Mouse (Mus musculus) midbrain, embryonic 10.5 days (tissue): ENCODE measurements around the gene Hs3st1. TPM values are rescaled to one million over a fixed set of nuclear protein-coding genes. Genes with fewer than 3 reads are reported as not detected.

Experiments
- DNase-seq: peaks from one replicate; pipeline ENCODE4 v3.0.0-alpha.2; 2017; ENCODE audit warnings: low spot score
- H3K27ac ChIP-seq: fragments of 300-500 bp; sonication (generic); replicated peaks from 2 replicates; pipeline ENCODE4 v1.5.1; 2016; ENCODE audit warnings: mild to moderate bottlenecking
- H3K27me3 ChIP-seq: fragments of 300-500 bp; sonication (generic); 2 replicates; pipeline ENCODE4 v1.6.1; 2016; ENCODE audit warnings: low read depth, mild to moderate bottlenecking; ENCODE audit not compliant: poor library complexity, severe bottlenecking
- H3K36me3 ChIP-seq: fragments of 300-500 bp; sonication (generic); 2 replicates; pipeline ENCODE4 v1.6.1; 2016; ENCODE audit warnings: mild to moderate bottlenecking, moderate library complexity
- H3K4me1 ChIP-seq: fragments of 300-500 bp; sonication (generic); 2 replicates; pipeline ENCODE4 v1.6.1; 2016
- H3K4me3 ChIP-seq: fragments of 300-500 bp; sonication (generic); 2 replicates; pipeline ENCODE4 v1.5.1; 2016; ENCODE audit warnings: mild to moderate bottlenecking, moderate library complexity
- H3K9me3 ChIP-seq: fragments of 300-500 bp; sonication (generic); replicated peaks from 2 replicates; pipeline ENCODE4 v1.6.1; 2016; ENCODE audit warnings: mild to moderate bottlenecking
- WGBS: fragments of 180-500 bp; shearing (Covaris S2); methylation state at CpG from one replicate; pipeline ENCODE4 v1.1.7; 2016; 5-methylcytosine and 5-hydroxymethylcytosine counted together
- polyA plus RNA-seq: library from polyadenylated mRNA; unstranded; fragments of >200 nt; fragmentation: Nextera tagmentation; extraction: Ambion mirVana; gene quantifications from 2 replicates; pipeline ENCODE4 v1.2.1, GENCODE M21; 2016

The Hs3st1 gene
- polyA plus RNA-seq, 1 experiment from 2014 or later: 3.4 TPM

DNA sequence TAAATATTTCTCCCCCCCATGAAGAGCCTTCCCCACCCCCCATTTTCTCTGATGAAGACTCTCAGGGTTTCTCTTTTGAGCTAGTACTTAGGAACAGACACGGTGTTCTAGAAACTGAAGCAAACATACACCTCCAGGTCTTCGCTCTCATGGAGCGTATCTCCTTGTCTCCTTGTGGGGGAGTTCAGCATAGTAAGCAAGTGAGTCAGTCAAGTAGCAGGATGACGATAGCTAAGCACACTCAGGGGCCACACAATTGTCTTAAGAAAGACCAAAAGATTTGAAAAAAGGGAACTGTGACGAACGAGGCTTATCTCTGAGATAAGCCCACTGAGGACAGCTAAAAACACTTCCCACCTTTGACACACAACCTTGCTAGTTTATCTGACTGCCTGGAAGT, 117.4 kb downstream of the Hs3st1 start:
- WGBS: 66% methylated on average over 6 of the region's 6 CpGs
- DNase-seq: no peak
- Histone ChIP-seq H3K4me1 (peaks cover 1% of the 10 kb centered on the region), H3K9me3 (no peaks in the 10 kb centered on the region), H3K4me3 (no peak overlapping the region), H3K27ac (no peak overlapping the region), H3K27me3 (peaks cover 24% of the 10 kb centered on the region), H3K36me3 (no peaks in the 10 kb centered on the region)

DNA sequence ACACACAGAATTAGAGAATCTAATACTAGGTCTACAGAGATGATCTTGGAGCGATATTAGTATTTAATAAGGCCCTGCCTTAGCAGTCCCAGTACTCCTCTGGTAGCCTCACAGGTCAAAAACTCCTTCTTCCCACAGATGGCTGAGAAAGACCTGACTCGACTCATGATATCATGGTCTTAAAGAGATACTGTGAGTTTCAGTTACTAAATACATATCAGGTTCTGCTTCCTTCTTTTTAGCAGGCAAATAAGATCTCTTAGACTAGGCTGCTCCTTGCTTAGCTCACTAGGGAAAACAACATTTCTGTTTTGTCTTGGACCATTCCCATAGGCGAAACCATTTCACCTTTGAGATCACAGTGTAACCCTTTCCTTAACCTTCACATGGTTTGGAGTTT, 119.2 kb downstream of the Hs3st1 start:
- Histone ChIP-seq H3K27ac (no peak overlapping the region), H3K27me3 (peaks cover 7% of the 10 kb centered on the region), H3K4me3 (no peak overlapping the region), H3K36me3 (no peaks in the 10 kb centered on the region), H3K9me3 (no peaks in the 10 kb centered on the region), H3K4me1 (no peaks in the 10 kb centered on the region)
- no peak for DNase-seq
- 88% methylated on average over 3 of the region's 3 CpGs for WGBS

DNA sequence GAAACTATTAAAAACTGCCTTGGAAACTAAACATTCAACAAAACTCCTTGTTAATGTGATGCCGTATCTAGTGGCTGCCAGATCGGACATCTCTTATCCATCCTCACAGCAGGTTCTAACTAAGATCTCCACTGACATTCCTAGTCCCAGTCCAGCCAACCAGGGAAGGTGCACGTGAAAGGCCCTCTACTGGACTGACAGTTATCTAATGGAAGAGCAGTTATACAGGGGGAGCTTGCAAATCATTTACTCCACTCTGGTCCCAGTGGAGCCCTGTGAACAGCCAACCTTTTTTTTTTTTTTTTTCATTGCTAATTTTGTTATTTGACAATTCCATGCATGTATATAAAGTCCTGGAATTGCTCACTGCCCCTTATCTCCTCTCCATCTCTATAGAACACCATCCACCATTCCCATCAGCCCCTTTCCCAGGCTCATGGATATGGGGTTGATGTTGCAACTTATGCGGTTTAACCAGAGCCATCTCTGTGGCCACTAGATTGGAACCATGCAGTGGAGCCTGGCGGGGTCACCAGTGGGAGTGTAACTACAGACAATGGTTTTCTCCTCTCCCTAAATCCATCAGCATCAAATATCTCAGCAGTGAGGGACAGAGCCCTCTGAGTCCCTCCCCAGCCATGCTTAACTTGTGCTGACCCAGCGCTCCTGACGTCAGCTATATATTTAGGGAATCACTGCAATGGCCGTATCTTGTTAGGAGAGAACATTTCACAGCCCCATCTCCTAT, 120.8 kb downstream of the Hs3st1 start:
- Histone ChIP-seq H3K4me3 (no peak overlapping the region), H3K27ac (no peak overlapping the region), H3K9me3 (no peaks in the 10 kb centered on the region), H3K36me3 (no peaks in the 10 kb centered on the region), H3K27me3 (no peaks in the 10 kb centered on the region), H3K4me1 (no peaks in the 10 kb centered on the region)
- 91% methylated on average over 8 of the region's 8 CpGs for whole genome bisulfite sequencing
- DNase-seq: no peak

DNA sequence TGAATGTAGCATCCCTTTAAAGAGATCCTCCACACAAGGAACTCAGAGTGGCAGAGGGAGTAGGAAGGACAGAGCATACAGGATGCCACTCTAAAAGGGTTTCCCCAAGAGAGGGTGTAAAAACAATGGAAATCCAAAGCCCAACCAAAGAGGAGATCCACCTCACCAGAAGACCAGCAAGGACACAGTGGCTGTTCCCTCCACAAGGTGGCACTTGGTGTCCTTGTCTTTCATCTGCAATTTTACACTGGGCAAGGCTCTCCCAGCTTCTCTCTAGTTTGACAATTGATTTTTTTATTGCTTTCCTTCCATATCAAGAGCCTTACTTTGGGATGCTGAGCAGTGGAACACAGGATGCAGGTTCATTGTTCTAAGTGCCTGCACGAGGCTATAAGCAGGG, 122.1 kb downstream of the Hs3st1 start:
- WGBS: 45% methylated on average over 1 of the region's 1 CpGs
- no peaks in the 10 kb centered on the region for H3K36me3 ChIP-seq
- no peaks in the 10 kb centered on the region for H3K9me3 ChIP-seq
- no peak overlapping the region for H3K27ac ChIP-seq
- no peak overlapping the region for H3K4me3 ChIP-seq
- 0 out of 2 replicates have a peak, but pooled peaks cover 3% of the 10 kb centered on the region for H3K4me1 ChIP-seq
- DNase-seq: no peak
- H3K27me3 ChIP-seq: no peaks in the 10 kb centered on the region

DNA sequence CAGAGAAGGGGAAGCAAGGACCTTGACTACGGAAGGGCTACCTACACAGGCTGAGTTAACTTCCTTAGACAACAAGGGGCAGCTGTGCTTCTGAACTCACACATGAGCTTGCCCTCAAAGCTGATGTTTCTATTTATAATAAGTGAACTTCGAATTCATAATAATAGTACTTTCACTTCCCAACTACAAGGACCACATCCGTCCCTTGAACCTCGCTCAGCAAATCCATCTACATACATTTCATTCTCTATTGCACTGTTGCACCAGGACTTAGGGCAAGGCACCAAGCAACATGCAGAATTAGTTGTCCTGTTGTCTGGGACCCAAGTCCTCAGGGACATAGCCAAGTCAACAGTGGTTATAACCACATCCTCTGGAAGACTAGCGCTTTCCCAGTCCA, 124.4 kb downstream of the Hs3st1 start:
- WGBS: 92% methylated on average over 5 of the region's 5 CpGs
- Histone ChIP-seq H3K27me3 (no peaks in the 10 kb centered on the region), H3K4me3 (no peak overlapping the region), H3K4me1 (0 out of 2 replicates have a peak, but pooled peaks cover 3% of the 10 kb centered on the region), H3K27ac (no peak overlapping the region), H3K36me3 (no peaks in the 10 kb centered on the region), H3K9me3 (no peaks in the 10 kb centered on the region)
- DNase-seq: no peak

DNA sequence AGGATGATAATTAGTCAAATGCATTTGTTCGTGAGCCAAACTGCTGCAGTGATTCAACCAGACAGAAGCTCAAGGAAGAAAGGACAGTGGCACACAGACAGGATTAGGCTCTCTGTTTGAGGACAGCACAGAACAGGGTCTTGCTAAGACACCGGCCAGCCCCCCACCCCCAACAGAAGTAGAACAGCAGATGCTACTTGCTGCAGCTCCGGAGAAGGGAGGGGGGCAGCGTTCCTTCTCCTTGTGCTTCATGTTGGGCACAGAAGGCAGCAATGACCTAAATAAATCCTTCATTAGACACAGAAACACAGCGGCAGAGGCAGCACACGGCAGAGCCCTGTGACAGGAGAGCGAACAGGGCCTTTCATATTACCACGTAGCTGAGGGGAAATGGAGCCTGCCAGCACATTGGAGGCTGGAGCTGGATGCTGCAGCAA, 130.2 kb downstream of the Hs3st1 start:
- peak overlapping the region; percentile 55; the same call in 1 of the 2 replicates for H3K27ac ChIP-seq
- H3K4me3 ChIP-seq: no peak overlapping the region
- H3K27me3 ChIP-seq: no peaks in the 10 kb centered on the region
- no peaks in the 10 kb centered on the region for H3K9me3 ChIP-seq
- WGBS: 58% methylated on average over 8 of the region's 8 CpGs
- peak; percentile 17 for DNase-seq
- H3K4me1 ChIP-seq: peaks cover 32% of the 10 kb centered on the region
- no peaks in the 10 kb centered on the region for H3K36me3 ChIP-seq

DNA sequence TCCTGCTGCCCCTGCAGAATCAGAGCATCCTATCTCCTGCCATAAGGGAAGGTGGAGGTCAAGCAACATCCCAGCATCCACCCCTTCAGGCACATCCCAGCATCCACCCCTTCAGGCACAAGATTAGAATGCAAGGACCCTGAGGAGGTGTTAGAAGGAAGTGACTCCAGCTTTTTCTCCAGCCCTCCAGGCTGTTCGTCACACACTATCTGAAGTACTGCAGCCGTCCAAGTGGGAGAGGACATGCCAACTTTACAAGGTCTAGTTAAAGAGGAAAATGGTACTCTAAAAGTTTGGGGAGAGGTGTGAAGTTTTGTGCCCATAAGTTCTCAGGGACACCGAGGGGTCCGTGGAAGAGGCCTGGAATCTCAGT, 131.1 kb downstream of the Hs3st1 start:
- H3K27me3 ChIP-seq: no peaks in the 10 kb centered on the region
- 62% methylated on average over 4 of the region's 4 CpGs for WGBS
- H3K27ac ChIP-seq: 0 out of 2 replicates have a peak overlapping the region, but pooled peaks have one; percentile 0
- H3K36me3 ChIP-seq: no peaks in the 10 kb centered on the region
- DNase-seq: no peak
- H3K4me1 ChIP-seq: peaks cover 32% of the 10 kb centered on the region
- H3K9me3 ChIP-seq: no peaks in the 10 kb centered on the region
- no peak overlapping the region for H3K4me3 ChIP-seq

DNA sequence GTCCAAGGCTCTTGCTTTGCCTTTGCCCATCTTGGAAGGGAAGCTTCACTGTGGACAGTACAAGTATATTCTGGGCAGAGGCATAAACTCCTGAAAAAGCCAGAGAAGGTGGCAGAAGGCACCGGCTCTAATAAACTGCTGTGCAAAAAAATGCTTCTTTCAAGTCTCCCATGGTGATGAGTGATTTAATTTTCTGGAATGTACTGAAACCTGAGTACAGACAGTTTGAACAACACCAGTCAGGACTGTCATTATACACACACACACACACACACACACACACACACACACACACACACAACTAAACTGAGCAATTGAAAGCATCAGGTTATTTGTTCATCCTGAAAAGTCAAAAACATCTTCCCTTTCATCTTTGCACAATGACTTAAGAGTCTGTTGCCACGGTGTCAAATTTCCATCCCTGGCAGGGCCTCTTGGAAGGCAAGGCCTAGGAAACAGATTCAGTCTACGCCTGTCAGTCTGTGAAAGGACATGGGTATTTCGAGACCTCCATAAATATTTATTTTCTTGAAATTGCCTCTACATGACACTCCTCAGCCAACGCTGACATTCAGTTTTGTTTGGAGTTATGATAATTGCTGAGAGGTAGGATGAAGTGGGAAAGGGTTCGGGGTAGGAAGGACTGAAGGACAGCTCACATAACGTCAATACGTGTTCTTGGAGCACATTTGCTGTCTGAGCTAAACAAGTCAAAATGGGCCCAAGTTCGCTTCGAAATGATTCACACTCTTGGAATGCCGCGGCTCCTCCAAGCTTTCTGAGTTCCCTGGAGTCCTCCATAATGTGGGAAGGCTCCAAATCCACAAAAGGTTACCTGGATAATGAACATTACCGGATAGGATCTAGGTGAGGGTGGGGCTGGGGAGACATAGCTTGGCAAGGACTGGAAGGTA, 131.7 kb downstream of the Hs3st1 start:
- 78% methylated on average over 13 of the region's 13 CpGs for WGBS
- H3K4me3 ChIP-seq: no peak overlapping the region
- H3K9me3 ChIP-seq: no peaks in the 10 kb centered on the region
- peaks cover 29% of the 10 kb centered on the region for H3K4me1 ChIP-seq
- no peaks in the 10 kb centered on the region for H3K36me3 ChIP-seq
- H3K27ac ChIP-seq: peak overlapping the region; percentile 0; the same call in 1 of the 2 replicates
- H3K27me3 ChIP-seq: no peaks in the 10 kb centered on the region
- DNase-seq: peak; percentile 17

DNA sequence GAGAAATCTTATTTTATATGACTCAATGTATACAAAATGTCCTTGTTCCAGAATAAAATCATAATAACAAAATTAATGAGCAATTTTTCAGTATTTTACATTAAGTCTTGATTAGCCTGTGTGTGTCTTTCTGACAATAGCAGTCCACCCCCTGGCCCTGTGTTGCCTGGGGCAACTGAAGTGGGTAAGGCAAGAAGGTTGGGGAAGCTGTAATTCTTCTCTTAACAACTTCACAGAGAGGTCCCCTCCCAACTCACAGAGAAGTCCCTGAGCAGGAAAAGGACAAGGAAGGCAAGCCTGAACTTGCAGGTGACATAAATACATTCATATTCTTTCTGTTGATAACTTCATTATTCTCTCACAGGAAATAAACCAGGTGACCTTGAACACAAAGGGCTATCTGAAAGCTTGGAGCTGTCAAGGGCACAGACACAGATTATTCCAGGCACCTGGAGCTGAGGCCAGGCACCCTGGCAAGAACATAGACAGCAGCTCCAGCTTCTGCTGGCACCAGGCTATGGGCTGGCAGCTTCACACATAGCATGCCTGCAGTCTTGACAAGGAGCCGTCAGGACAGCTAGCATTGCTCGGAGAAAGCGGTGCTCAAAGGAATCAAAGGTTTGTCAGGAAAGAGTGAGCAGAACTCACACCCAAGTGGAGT, 134.9 kb downstream of the Hs3st1 start:
- H3K36me3 ChIP-seq: no peaks in the 10 kb centered on the region
- no peak overlapping the region for H3K4me3 ChIP-seq
- H3K27me3 ChIP-seq: no peaks in the 10 kb centered on the region
- peaks cover 26% of the 10 kb centered on the region for H3K4me1 ChIP-seq
- H3K27ac ChIP-seq: no peak overlapping the region
- H3K9me3 ChIP-seq: no peaks in the 10 kb centered on the region
- no peak for DNase-seq
- WGBS: 92% methylated on average over 3 of the region's 3 CpGs

DNA sequence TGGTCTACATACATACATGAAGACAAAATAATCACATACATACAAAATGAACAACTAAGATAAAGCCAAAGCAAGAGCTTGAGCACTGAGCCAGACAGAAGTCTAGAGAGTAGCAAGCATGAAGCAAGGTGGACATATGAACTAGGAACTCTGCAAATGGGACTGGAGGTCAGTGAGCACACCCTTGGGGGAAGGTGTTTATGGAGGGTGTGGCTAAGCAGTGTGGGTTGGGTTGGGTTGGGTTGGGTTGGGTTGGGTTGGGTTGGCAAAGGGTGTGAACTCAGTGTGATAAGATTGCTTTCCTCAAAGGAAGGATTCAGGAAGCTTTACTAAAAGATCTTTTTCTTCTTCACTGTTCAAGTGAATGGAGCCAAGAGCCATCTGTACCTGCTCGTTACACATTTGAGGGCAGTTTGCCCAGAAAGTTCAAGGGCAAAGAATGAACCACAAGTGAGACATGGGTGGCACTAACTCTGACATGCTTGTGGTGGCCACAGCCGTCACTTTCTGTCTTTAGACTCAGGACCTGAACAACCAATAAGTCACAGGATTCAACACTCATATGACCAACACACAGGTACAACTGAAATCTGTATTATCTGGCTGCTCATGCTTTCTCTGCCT, 137.8 kb downstream of the Hs3st1 start:
- no peak for DNase-seq
- H3K27me3 ChIP-seq: no peaks in the 10 kb centered on the region
- no peaks in the 10 kb centered on the region for H3K9me3 ChIP-seq
- no peak overlapping the region for H3K27ac ChIP-seq
- H3K36me3 ChIP-seq: peaks cover 8% of the 10 kb centered on the region; the same call in 1 of the 2 replicates
- 0 out of 2 replicates have a peak, but pooled peaks cover 2% of the 10 kb centered on the region for H3K4me1 ChIP-seq
- no peak overlapping the region for H3K4me3 ChIP-seq
- WGBS: 91% methylated on average over 2 of the region's 2 CpGs

DNA sequence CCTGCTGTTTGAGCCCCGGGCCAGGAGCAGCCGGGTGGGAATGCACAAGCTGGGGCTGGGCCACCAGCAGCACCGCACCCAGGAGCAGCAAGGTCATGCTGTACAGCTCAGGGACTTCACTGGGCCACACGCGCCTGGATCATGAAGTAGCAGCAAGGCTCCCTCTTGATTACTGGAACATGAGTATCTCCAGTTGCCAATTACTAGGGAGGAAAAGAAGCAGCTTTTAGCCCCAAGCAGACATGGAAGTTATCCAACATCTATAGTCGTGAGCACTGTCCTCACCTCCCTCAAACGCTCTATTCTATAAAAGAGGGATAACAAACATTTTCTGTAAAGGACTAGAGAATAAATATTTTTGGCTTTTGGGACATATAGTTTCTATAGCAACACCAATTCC, 140.1 kb downstream of the Hs3st1 start:
- Histone ChIP-seq H3K36me3 (peaks cover 8% of the 10 kb centered on the region; the same call in 1 of the 2 replicates), H3K27me3 (no peaks in the 10 kb centered on the region)
- WGBS: 95% methylated on average over 7 of the region's 7 CpGs

DNA sequence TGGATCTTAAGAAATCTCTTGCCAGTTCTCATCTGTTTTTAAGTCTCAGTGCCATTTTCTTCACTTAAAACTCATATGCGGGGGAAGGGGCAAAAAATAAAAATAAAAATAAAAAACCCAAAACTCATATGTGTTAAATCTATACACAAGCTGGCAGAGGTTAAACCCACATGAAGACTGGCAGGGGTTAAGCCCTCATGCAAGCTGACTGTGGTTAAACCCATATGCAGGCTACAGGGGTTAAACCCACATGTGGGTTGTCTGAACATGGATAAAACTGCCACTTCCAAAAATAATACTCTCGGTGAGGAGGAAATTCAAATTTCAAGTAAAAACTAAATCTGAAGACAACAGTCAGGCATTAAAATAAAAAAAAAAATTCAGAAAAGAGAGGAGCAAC, 141.7 kb downstream of the Hs3st1 start:
- WGBS: 97% methylated on average over 2 of the region's 2 CpGs
- no peak overlapping the region for H3K27ac ChIP-seq
- DNase-seq: no peak
- no peak overlapping the region for H3K4me3 ChIP-seq
- no peaks in the 10 kb centered on the region for H3K27me3 ChIP-seq
- no peaks in the 10 kb centered on the region for H3K4me1 ChIP-seq
- H3K36me3 ChIP-seq: peaks cover 8% of the 10 kb centered on the region; the same call in 1 of the 2 replicates
- no peaks in the 10 kb centered on the region for H3K9me3 ChIP-seq

More for the DNA sequence above, 140.1 kb downstream of the Hs3st1 start:
- H3K9me3 ChIP-seq: no peaks in the 10 kb centered on the region
- H3K4me1 ChIP-seq: no peaks in the 10 kb centered on the region
- no peak overlapping the region for H3K27ac ChIP-seq
- no peak overlapping the region for H3K4me3 ChIP-seq
- DNase-seq: no peak
